Mouse (Mus musculus): ENCODE results near the gene Islr. TPM values are rescaled to one million over a fixed set of nuclear protein-coding genes. Genes with fewer than 3 reads are reported as not detected.

Gene Islr
- polyA plus RNA-seq, 1 experiment from 2014 or later = 60.4 TPM

DNA sequence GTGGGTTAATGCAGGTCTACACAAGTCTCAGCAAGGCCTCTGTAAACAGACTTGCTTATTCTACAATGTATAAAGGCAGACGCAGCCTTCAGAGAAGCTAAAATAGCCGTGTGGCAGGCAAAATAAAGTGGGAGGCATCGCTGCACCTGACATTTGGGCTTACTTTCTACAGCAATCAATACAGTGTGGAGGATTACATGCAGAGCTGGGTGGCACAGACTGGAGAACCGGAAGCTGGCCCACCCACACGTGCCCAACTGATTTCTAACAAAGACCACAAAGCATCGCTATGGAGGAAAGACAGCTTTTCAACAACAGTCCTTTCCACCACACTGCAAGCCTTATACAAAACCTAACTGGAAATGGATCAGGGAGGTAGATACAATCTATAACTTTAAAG, 19.6 kb downstream of the Islr start:
- ATAC-seq (replicated peaks; ENCODE audit: low FRiP score, low read depth) (no peak), DNase-seq (ENCODE audit: low spot score) (no peak)
- no peaks in the 10 kb centered on the region for H3K27me3 ChIP-seq (ENCODE audit: insufficient read depth, low read length)
- H3K4me2 ChIP-seq (ENCODE audit: low read length) = no peak overlapping the region
- H3K36me3 ChIP-seq (ENCODE audit: insufficient read depth, low read length) = no peaks in the 10 kb centered on the region
- WGBS = 77% methylated on average over 6 of the region's 6 CpGs
- no peak overlapping the region for H3K4me3 ChIP-seq (replicated peaks; ENCODE audit: low read depth, low read length)
- H3K9ac ChIP-seq (ENCODE audit: low read depth, low read length) = no peak overlapping the region
- H3K4me1 ChIP-seq (replicated peaks; ENCODE audit: insufficient read depth, low read length) = no peaks in the 10 kb centered on the region
- no peak for TF ChIP-seq CTCF (IDR thresholded peaks at IDR 0.05; ENCODE audit: low read depth)
- no peaks in the 10 kb centered on the region for H3K9me3 ChIP-seq (replicated peaks; ENCODE audit: low read length)
- no peak overlapping the region for H3K27ac ChIP-seq

DNA sequence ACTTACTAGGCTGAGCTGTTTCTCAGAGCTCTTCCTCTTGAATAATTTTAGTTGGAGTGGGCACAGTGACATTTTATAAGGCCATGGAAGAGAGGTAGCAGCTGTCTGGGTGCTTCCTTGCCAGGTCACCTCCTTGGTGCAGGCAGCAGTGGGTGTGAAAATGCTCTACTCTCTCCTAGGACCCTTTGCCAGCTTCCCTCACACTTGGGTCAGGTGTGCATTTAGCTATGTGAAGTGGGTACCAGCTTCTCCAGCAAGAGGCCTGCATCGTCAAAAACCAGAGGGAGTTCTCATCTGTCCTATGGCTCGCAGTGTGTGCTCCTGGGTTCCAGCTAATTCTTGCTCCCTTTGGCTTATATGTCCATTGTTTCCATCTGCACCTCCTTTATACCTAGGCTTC, 24.7 kb downstream of the Islr start:
- WGBS = 97% methylated on average over 2 of the region's 2 CpGs
- H3K27ac ChIP-seq = no peak overlapping the region
- DNase-seq (ENCODE audit: low spot score) (no peak), ATAC-seq (replicated peaks; ENCODE audit: low FRiP score, low read depth) (no peak)
- no peak overlapping the region for H3K9ac ChIP-seq (ENCODE audit: low read depth, low read length)
- H3K9me3 ChIP-seq (replicated peaks; ENCODE audit: low read length) = no peaks in the 10 kb centered on the region
- TF ChIP-seq CTCF (IDR thresholded peaks at IDR 0.05; ENCODE audit: low read depth) = no peak
- H3K4me2 ChIP-seq (ENCODE audit: low read length) = no peak overlapping the region
- no peaks in the 10 kb centered on the region for H3K27me3 ChIP-seq (ENCODE audit: insufficient read depth, low read length)
- H3K4me1 ChIP-seq (replicated peaks; ENCODE audit: insufficient read depth, low read length) = no peaks in the 10 kb centered on the region; the same call in 1 of the 2 replicates
- H3K4me3 ChIP-seq (replicated peaks; ENCODE audit: low read depth, low read length) = no peak overlapping the region
- no peaks in the 10 kb centered on the region for H3K36me3 ChIP-seq (ENCODE audit: insufficient read depth, low read length)

DNA sequence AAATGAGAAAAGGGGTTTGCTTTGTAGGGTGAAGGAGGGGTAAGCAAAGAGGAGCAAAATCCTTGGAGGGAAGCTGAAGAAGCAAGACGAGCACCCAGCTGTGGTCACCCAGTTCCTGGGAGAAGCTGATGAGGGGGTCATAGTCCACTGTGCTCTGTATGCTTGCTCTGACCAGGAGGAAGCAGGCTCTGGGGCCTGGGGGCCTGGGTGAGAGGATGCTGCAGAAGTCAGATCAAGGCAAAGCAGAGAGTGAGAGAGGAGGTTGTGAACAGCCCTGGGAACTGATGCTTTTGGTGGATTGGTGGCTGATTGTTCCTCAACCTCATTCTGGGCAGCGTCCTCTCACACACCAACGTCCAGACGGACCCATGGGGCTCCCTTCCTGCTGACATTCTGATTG, 26.9 kb downstream of the Islr start:
- Histone ChIP-seq H3K4me3 (replicated peaks; ENCODE audit: low read depth, low read length) (no peak overlapping the region), H3K9ac (ENCODE audit: low read depth, low read length) (no peak overlapping the region), H3K36me3 (ENCODE audit: insufficient read depth, low read length) (no peaks in the 10 kb centered on the region), H3K27ac (no peak overlapping the region), H3K9me3 (replicated peaks; ENCODE audit: low read length) (no peaks in the 10 kb centered on the region), H3K27me3 (ENCODE audit: insufficient read depth, low read length) (no peaks in the 10 kb centered on the region), H3K4me1 (replicated peaks; ENCODE audit: insufficient read depth, low read length) (no peaks in the 10 kb centered on the region; the same call in 1 of the 2 replicates), H3K4me2 (ENCODE audit: low read length) (no peak overlapping the region)
- no peak for TF ChIP-seq CTCF (IDR thresholded peaks at IDR 0.05; ENCODE audit: low read depth)
- DNase-seq (ENCODE audit: low spot score) = no peak
- ATAC-seq (replicated peaks; ENCODE audit: low FRiP score, low read depth) = no peak
- WGBS = 74% methylated on average over 4 of the region's 4 CpGs

DNA sequence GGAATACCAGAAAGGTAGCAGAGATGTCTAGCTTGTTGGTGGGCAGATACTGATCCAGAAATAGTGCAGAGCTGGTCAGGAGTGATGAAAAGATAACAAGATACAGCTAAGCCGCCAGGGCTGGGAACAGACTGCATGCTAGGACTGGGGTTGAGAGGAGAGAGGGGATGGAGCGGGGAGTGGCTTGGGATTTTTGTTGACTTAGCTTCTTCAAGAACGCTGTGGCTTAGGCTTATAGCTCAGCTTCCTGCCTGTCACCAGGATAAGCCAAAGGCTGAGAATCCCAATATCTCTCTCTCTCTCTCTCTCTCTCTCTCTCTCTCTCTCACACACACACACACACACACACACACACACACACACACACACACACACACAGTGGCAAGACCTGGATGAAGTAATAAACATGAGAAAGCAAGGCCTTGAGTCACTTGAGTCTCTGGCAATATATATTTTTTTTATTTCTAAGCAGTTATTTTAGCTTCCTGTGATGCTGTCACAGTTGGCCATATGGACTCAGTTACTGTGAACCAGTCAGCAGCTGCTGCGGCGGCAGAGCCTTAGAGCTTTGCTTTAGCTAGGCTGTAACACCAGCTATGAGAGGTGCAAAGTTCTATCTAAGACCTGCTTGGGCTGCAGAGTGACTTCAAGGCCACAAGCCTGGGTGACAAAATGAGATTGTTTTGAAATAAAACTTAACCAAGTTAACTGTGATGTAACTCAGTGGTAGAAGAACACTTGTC, 28.2 kb downstream of the Islr start:
- no peak for TF ChIP-seq CTCF (IDR thresholded peaks at IDR 0.05; ENCODE audit: low read depth)
- DNase-seq (ENCODE audit: low spot score) = peak; percentile 70
- Histone ChIP-seq H3K4me3 (replicated peaks; ENCODE audit: low read depth, low read length) (no peak overlapping the region), H3K27ac (0 out of 2 replicates have a peak overlapping the region, but pooled peaks have one; percentile 36), H3K9ac (ENCODE audit: low read depth, low read length) (no peak overlapping the region), H3K27me3 (ENCODE audit: insufficient read depth, low read length) (no peaks in the 10 kb centered on the region), H3K4me1 (replicated peaks; ENCODE audit: insufficient read depth, low read length) (no peaks in the 10 kb centered on the region; the same call in 1 of the 2 replicates), H3K9me3 (replicated peaks; ENCODE audit: low read length) (no peaks in the 10 kb centered on the region), H3K4me2 (ENCODE audit: low read length) (no peak overlapping the region), H3K36me3 (ENCODE audit: insufficient read depth, low read length) (no peaks in the 10 kb centered on the region)
- no peak for ATAC-seq (replicated peaks; ENCODE audit: low FRiP score, low read depth)
- WGBS = 36% methylated on average over 5 of the region's 5 CpGs

DNA sequence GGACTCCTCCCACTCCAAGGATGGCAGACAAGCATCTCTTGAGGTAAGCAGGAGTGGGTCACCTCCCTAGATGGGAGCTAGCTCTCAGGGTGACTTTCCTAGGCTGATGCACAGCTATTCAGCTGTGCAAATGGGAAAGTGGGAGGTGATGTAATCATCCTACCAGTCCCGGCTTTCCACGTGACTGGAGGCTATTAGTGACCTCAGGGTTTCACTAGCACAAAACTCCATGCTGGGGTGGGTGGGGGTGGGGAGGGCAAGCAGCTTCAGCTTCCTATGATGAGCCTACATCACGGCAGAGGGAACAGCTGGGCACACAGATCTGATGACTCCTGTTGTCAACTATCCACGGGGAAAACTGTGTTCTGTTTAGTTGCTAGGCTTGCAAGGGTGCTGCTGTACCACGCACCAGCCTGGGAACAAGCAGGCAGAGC, 29.3 kb downstream of the Islr start:
- ATAC-seq (replicated peaks; ENCODE audit: low FRiP score, low read depth) (peak; percentile 57), DNase-seq (ENCODE audit: low spot score) (no peak)
- Histone ChIP-seq H3K27me3 (ENCODE audit: insufficient read depth, low read length) (no peaks in the 10 kb centered on the region), H3K9ac (ENCODE audit: low read depth, low read length) (no peak overlapping the region), H3K4me2 (ENCODE audit: low read length) (no peak overlapping the region), H3K36me3 (ENCODE audit: insufficient read depth, low read length) (no peaks in the 10 kb centered on the region), H3K27ac (no peak overlapping the region), H3K4me1 (replicated peaks; ENCODE audit: insufficient read depth, low read length) (no peaks in the 10 kb centered on the region; the same call in 1 of the 2 replicates), H3K9me3 (replicated peaks; ENCODE audit: low read length) (no peaks in the 10 kb centered on the region), H3K4me3 (replicated peaks; ENCODE audit: low read depth, low read length) (no peak overlapping the region)
- WGBS = 25% methylated on average over 5 of the region's 5 CpGs
- TF ChIP-seq CTCF (IDR thresholded peaks at IDR 0.05; ENCODE audit: low read depth) = no peak

DNA sequence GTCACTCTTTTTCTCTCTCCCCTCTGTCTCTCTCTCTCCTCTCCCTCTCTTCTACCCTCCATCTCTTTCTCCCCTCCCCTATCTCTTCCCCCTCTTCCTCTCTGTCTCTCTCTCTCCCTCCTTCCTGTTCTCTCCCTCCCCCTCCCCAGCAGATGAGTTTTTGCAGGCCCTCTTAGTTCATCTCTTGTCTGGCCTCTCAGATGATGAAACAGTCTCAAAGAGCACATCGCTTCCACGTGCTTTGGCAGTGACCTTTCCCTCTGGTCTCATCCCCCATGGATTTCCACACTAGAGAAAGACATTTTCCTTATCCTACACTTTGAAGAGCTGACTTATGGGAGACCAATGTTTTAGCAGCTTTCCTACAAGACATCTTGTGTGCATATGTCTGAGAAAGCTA, 31.2 kb downstream of the Islr start:
- H3K9ac ChIP-seq (ENCODE audit: low read depth, low read length) = no peak overlapping the region
- H3K27me3 ChIP-seq (ENCODE audit: insufficient read depth, low read length) = no peaks in the 10 kb centered on the region
- H3K36me3 ChIP-seq (ENCODE audit: insufficient read depth, low read length) = no peaks in the 10 kb centered on the region
- H3K4me2 ChIP-seq (ENCODE audit: low read length) = no peak overlapping the region
- no peak for ATAC-seq (replicated peaks; ENCODE audit: low FRiP score, low read depth)
- TF ChIP-seq CTCF (IDR thresholded peaks at IDR 0.05; ENCODE audit: low read depth) = no peak
- H3K4me3 ChIP-seq (replicated peaks; ENCODE audit: low read depth, low read length) = no peak overlapping the region
- no peak overlapping the region for H3K27ac ChIP-seq
- DNase-seq (ENCODE audit: low spot score) = no peak
- WGBS = 50% methylated on average over 2 of the region's 2 CpGs
- H3K9me3 ChIP-seq (replicated peaks; ENCODE audit: low read length) = no peaks in the 10 kb centered on the region
- no peaks in the 10 kb centered on the region; the same call in 1 of the 2 replicates for H3K4me1 ChIP-seq (replicated peaks; ENCODE audit: insufficient read depth, low read length)

Data from kidney, postnatal 0 days (tissue).